Mouse (Mus musculus): ENCODE data around the gene Baat. TPM values are rescaled to one million over a fixed set of nuclear protein-coding genes. Genes with fewer than 3 reads are reported as not detected.
"Not testable (repeated sequence)": the region's sequence is repeated elsewhere in the genome, so short reads cannot be mapped to it uniquely, and the experiment has no call there.

The Baat gene
- polyA plus RNA-seq, 1 experiment from 2014 or later: 0.12 TPM

DNA sequence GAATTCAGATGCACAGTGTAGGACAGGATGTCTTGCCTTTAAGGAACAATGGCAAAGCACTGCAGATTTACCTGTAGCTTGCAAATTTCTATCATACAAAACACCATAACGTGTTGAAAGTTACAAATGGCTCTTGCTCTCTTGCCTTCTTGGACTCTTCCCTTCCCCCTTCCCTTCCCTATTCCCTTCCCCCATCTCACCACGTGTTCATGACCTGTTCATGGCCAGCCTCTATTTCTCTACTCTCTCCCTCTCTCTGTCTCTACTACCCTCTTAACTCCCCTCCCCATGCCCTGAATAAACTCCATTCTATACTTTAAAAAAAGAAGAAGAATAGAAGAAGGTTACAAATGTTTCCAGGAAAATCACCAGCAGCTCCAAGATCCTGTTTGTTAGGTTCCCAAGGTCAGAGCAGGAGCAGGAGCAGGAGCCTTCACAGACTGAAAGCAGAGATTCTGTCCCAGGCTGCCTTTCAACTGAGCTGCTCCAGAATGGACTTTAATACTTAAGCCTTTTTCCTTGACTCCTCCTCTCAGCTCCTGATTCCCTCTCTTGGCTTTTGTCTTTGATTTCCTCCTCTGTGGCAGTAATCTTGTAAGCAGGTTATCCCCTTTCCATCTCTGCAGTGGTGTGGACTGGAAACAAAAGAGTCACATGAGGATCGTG lies 32.8 kb downstream of the Baat start, which contains the start of gene Acnat1:
Gene Acnat1 (minus strand): TSS at position 478 of the 666 bp plus-strand sequence.
- peak; percentile 59; the same call in 1 of the 2 replicates for ATAC-seq (ENCODE audit: low FRiP score, low TSS enrichment)
- Histone ChIP-seq H3K27me3 (ENCODE audit: insufficient read depth, low read length) (no peaks in the 10 kb centered on the region), H3K9ac (replicated peaks; ENCODE audit: low read length) (no peak within 1 kb of the TSS), H3K36me3 (ENCODE audit: insufficient read depth, low read length) (no peaks in the 10 kb centered on the region), H3K9me3 (ENCODE audit: low read length) (no peaks in the 10 kb centered on the region), H3K4me2 (replicated peaks; ENCODE audit: low read depth, low read length) (no peak within 1 kb of the TSS), H3K4me3 (ENCODE audit: low read length) (no peak within 1 kb of the TSS), H3K4me1 (ENCODE audit: insufficient read depth, low read length) (peaks cover 4% of the 10 kb centered on the region; the same call in 1 of the 2 replicates), H3K27ac (ENCODE audit: low read length) (no peak within 1 kb of the TSS)
- WGBS: 46% methylated on average over 3 of the region's 3 CpGs

DNA sequence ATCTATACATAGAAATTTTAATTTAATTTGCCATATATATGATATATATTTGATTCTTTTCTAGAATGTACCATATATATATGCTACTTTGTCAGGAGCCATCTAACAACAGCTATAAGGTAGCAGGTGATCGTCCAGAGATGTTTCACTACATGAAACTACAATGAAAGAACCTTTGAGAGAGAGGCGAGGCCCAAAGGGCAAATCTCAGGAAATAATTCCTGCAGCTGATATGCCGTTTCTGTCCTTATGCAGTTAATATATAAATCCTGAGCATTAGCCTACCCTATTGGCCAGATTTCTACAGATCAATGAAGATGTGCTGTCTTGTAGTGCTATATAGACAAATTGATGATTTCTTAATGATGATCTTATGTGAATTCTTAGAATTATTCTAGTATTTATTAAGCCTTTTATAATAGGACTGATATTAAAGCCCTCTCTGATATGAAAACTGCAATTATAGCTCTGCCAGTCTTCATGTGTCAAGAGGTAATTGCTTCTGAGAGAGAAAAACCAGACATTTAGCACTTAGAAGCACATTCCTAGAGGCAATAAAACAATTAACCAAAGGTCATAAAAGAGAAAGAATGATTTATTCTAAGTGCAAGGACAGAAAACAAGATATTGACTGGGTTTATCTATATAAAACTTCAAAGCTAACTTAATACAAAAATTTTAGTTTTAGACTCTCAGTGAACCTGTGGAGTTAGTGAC lies 36.8 kb downstream of the Baat start:
- no peaks in the 10 kb centered on the region for H3K36me3 ChIP-seq (ENCODE audit: insufficient read depth, low read length)
- ATAC-seq (ENCODE audit: low FRiP score, low TSS enrichment): no peak
- no peak overlapping the region for H3K4me2 ChIP-seq (replicated peaks; ENCODE audit: low read depth, low read length)
- H3K9ac ChIP-seq (replicated peaks; ENCODE audit: low read length): no peak overlapping the region
- H3K9me3 ChIP-seq (ENCODE audit: low read length): no peaks in the 10 kb centered on the region
- no peaks in the 10 kb centered on the region for H3K27me3 ChIP-seq (ENCODE audit: insufficient read depth, low read length)
- no peak overlapping the region for H3K4me3 ChIP-seq (ENCODE audit: low read length)
- 79% methylated on average over 3 of the region's 3 CpGs for WGBS
- no peak overlapping the region for H3K27ac ChIP-seq (ENCODE audit: low read length)
- H3K4me1 ChIP-seq (ENCODE audit: insufficient read depth, low read length): no peaks in the 10 kb centered on the region

DNA sequence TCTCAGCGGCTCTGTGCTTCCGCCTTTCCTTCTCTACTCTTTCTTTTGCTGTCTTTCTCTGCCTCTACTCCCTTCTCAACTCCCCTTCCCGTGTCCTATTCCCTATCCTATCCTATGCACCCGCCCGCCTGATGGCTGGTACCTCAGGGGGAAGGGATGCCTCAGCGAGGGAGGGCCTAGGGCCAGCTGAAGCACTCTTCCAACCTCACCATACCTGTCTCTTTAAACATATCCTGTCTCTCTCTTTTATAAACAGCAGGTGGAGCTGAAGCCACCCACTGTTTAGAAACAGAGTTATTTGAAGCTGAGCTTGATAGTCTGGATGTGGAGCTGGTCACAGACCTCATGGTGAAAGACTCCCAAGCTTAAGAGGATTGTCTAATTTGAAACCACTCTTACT lies 39.0 kb downstream of the Baat start:
- Histone ChIP-seq H3K9ac (replicated peaks; ENCODE audit: low read length) (no peak overlapping the region), H3K27ac (ENCODE audit: low read length) (no peak overlapping the region), H3K4me3 (ENCODE audit: low read length) (no peak overlapping the region), H3K9me3 (ENCODE audit: low read length) (no peaks in the 10 kb centered on the region), H3K27me3 (ENCODE audit: insufficient read depth, low read length) (no peaks in the 10 kb centered on the region), H3K4me1 (ENCODE audit: insufficient read depth, low read length) (no peaks in the 10 kb centered on the region), H3K4me2 (replicated peaks; ENCODE audit: low read depth, low read length) (no peak overlapping the region), H3K36me3 (ENCODE audit: insufficient read depth, low read length) (no peaks in the 10 kb centered on the region)
- 96% methylated on average over 6 of the region's 6 CpGs for WGBS
- ATAC-seq (ENCODE audit: low FRiP score, low TSS enrichment): no peak

DNA sequence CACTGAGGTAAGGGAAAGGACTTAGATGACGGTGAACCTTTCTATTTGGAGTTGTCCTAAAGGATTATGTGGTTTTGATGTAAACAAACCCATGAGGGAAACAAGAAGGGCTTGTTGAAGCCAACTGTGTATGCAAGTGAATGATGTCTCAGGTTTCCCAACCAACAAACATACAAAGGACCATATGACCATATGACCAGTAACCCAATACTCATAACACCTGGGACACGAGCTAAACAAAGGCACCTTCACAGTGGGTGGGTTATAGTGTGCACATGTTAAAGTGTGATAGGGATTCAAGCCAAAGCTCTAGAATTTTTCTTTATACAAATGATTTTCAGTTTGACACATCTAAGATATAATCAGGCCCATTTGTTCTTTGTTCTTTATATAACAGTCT lies 50.2 kb downstream of the Baat start:
- H3K4me3 ChIP-seq (ENCODE audit: low read length): no peak overlapping the region
- 76% methylated on average over 2 of the region's 2 CpGs for WGBS
- H3K36me3 ChIP-seq (ENCODE audit: insufficient read depth, low read length): no peaks in the 10 kb centered on the region
- no peak overlapping the region for H3K9ac ChIP-seq (replicated peaks; ENCODE audit: low read length)
- no peak for ATAC-seq (ENCODE audit: low FRiP score, low TSS enrichment)
- H3K4me1 ChIP-seq (ENCODE audit: insufficient read depth, low read length): no peaks in the 10 kb centered on the region
- no peaks in the 10 kb centered on the region for H3K27me3 ChIP-seq (ENCODE audit: insufficient read depth, low read length)
- no peak overlapping the region for H3K27ac ChIP-seq (ENCODE audit: low read length)
- no peaks in the 10 kb centered on the region for H3K9me3 ChIP-seq (ENCODE audit: low read length)
- H3K4me2 ChIP-seq (replicated peaks; ENCODE audit: low read depth, low read length): no peak overlapping the region

DNA sequence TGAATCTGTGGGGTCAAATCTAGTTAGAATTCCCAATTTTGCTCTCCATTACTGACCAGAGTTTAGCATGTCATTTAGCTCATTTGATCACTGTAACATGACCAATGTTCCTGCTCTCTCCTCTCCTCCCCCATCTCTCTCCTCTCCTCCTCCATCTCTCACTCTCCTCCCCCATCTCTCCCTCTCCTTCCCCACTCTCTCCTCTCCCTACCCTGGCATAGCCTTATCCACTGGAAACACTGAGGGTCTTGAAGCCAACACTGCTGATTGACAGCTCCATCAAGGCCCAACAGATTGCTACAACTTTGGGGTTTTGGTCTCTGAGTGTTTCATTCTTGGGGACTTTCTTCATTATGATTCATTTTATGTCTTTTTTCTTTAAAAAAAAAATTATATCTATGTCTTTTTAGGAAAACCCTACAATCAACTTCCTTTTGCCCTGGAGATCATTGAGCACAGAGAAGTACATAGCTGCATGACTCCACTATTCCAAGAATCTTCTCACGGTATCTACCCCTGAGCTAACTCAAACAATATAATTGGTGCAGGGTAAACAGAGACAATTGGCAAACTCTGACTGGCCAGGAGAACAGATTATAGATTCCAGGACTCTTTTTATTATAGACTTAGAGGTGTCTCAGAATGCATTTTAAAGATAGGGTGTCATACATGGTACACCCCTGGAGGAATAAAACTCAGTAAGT lies 54.4 kb downstream of the Baat start:
- 78% methylated on average over 1 of the region's 1 CpGs for WGBS

DNA sequence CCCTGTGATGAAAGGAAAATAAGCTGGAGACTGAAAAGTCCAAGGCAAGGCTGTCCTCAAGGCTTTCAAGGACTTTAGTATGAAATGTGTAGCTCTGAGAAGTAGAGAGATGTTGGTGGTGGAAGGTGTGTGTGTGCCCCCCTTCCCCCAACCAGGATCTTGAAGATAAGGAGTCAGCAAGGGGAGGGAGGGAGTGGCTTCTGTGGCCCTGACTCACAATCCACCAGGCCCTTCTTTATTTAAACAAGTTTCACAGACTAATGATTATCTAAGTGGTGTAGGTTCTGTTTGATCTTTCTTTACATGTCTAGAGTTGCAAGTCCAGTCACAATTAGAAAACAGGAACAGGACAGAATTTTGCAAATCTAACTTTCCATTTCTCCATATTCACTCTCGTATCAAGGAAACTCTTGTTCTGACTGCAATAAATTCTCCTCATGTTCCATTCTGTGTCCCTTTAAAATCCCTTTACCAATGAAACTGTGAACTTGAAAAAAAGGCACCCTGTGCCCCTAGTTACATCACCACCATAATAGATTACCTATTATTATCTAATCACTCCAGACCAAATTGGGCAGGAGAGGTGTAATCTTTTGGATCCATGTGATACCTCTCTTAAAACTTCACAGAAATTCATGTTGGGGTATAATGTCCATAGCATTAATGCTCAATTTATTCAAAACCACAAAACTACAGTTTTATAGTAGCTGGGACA lies 55.1 kb downstream of the Baat start:
- H3K4me2 ChIP-seq (replicated peaks; ENCODE audit: low read depth, low read length); H3K4me1 ChIP-seq (ENCODE audit: insufficient read depth, low read length); H3K4me3 ChIP-seq (ENCODE audit: low read length); H3K36me3 ChIP-seq (ENCODE audit: insufficient read depth, low read length); ATAC-seq (ENCODE audit: low FRiP score, low TSS enrichment); H3K27me3 ChIP-seq (ENCODE audit: insufficient read depth, low read length); H3K9ac ChIP-seq (replicated peaks; ENCODE audit: low read length); H3K27ac ChIP-seq (ENCODE audit: low read length); H3K9me3 ChIP-seq (ENCODE audit: low read length): not testable (repeated sequence)
- WGBS: 80% methylated on average over 1 of the region's 1 CpGs

More for the DNA sequence above, 54.4 kb downstream of the Baat start:
- Histone ChIP-seq H3K27me3 (ENCODE audit: insufficient read depth, low read length) (no peaks in the 10 kb centered on the region), H3K9me3 (ENCODE audit: low read length) (no peaks in the 10 kb centered on the region), H3K36me3 (ENCODE audit: insufficient read depth, low read length) (no peaks in the 10 kb centered on the region), H3K9ac (replicated peaks; ENCODE audit: low read length) (no peak overlapping the region), H3K27ac (ENCODE audit: low read length) (no peak overlapping the region), H3K4me2 (replicated peaks; ENCODE audit: low read depth, low read length) (no peak overlapping the region), H3K4me1 (ENCODE audit: insufficient read depth, low read length) (no peaks in the 10 kb centered on the region), H3K4me3 (ENCODE audit: low read length) (no peak overlapping the region)
- ATAC-seq (ENCODE audit: low FRiP score, low TSS enrichment): no peak

Other genes starting within 250 kb of the Baat start
- 2.0 and 2.3 TPM in 2 replicates for gene Acnat2, start 98.4 kb downstream of the Baat start, polyA plus RNA-seq (2015; fragmentation: Nextera tagmentation; extraction: Ambion mirVana)
- gene Acnat1, start 32.6 kb downstream of the Baat start, polyA plus RNA-seq (2015; fragmentation: Nextera tagmentation; extraction: Ambion mirVana): 0.80 and 1.0 TPM in 2 replicates
- gene Mrpl50, start 14.5 kb upstream of the Baat start, polyA plus RNA-seq (2015; fragmentation: Nextera tagmentation; extraction: Ambion mirVana): 91.4 and 95.7 TPM in 2 replicates
- 11.1 and 13.0 TPM in 2 replicates for gene Zfp189, start 14.6 kb upstream of the Baat start, polyA plus RNA-seq (2015; fragmentation: Nextera tagmentation; extraction: Ambion mirVana)
- gene Aldob, start 43.0 kb upstream of the Baat start, polyA plus RNA-seq (2015; fragmentation: Nextera tagmentation; extraction: Ambion mirVana): 421 and 493 TPM in 2 replicates
- gene Tmem246, start 91.3 kb upstream of the Baat start, polyA plus RNA-seq (2015; fragmentation: Nextera tagmentation; extraction: Ambion mirVana): 26.0 and 26.6 TPM in 2 replicates
- 40.7 and 42.5 TPM in 2 replicates for gene Rnf20, start 125.4 kb upstream of the Baat start, polyA plus RNA-seq (2015; fragmentation: Nextera tagmentation; extraction: Ambion mirVana)
- gene Ppp3r2, start 175.5 kb upstream of the Baat start, polyA plus RNA-seq (2015; fragmentation: Nextera tagmentation; extraction: Ambion mirVana): 0.05 TPM in 2 replicates

Measured in kidney, embryonic 16.5 days (tissue).